Mouse (Mus musculus): ENCODE data around the gene Pam.
A peak's percentile ranks its signal among the peaks of the same experiment; 100 is the strongest.
"Not testable (repeated sequence)": the region's sequence is repeated elsewhere in the genome, so short reads cannot be mapped to it uniquely, and the experiment has no call there.

The Pam gene

GRCm38 (mm10) chr1:97773973-97774372, 321.5 kb downstream of the Pam start:
- no peak for DNase-seq (ENCODE audit: inconsistent age in 2 of 2, low spot score in 1 of 2)

- DNase-seq (ENCODE audit: inconsistent age in 2 of 2, low spot score in 1 of 2): no peak
These were observed 322.1 kb downstream of the Pam start for GRCm38 (mm10) chr1:97773362-97773761.

GRCm38 (mm10) chr1:97771727-97772126, 323.7 kb downstream of the Pam start:
- no peak for DNase-seq (ENCODE audit: inconsistent age in 2 of 2, low spot score in 1 of 2)

- peak; percentile 12 to 37 for DNase-seq (ENCODE audit: inconsistent age in 2 of 2, low spot score in 1 of 2)
These were observed 324.3 kb downstream of the Pam start for GRCm38 (mm10) chr1:97771118-97771517.

GRCm38 (mm10) chr1:97769904-97770753, 325.3 kb downstream of the Pam start, which contains the start of the genes Gin1 and Ppip5k2:
Gene Gin1 (plus strand): TSS chr1:97770172.
Gene Ppip5k2 (minus strand): TSS chr1:97770411.
- DNase-seq (ENCODE audit: inconsistent age in 2 of 2, low spot score in 1 of 2): peak; percentile 96 to 99

- peak in 1 of 2 experiments; percentile 40 for DNase-seq (ENCODE audit: inconsistent age in 2 of 2, low spot score in 1 of 2)
These were observed 326.0 kb downstream of the Pam start for GRCm38 (mm10) chr1:97769294-97769903.

- no peak for DNase-seq (ENCODE audit: inconsistent age in 2 of 2, low spot score in 1 of 2)
These were observed 326.5 kb downstream of the Pam start for GRCm38 (mm10) chr1:97768906-97769293.

GRCm38 (mm10) chr1:97768089-97768488, 327.4 kb downstream of the Pam start:
- no peak for DNase-seq (ENCODE audit: inconsistent age in 2 of 2, low spot score in 1 of 2)

GRCm38 (mm10) chr1:97765712-97766111, 329.7 kb downstream of the Pam start:
- not testable (repeated sequence) for DNase-seq (ENCODE audit: inconsistent age in 2 of 2, low spot score in 1 of 2)

- DNase-seq (ENCODE audit: inconsistent age in 2 of 2, low spot score in 1 of 2): no peak
These were observed 334.0 kb downstream of the Pam start for GRCm38 (mm10) chr1:97761477-97761876.

- DNase-seq (ENCODE audit: inconsistent age in 2 of 2, low spot score in 1 of 2): no peak
These were observed 334.8 kb downstream of the Pam start for GRCm38 (mm10) chr1:97760598-97760997.

GRCm38 (mm10) chr1:97759841-97760240, 335.6 kb downstream of the Pam start:
- no peak for DNase-seq (ENCODE audit: inconsistent age in 2 of 2, low spot score in 1 of 2)

GRCm38 (mm10) chr1:97754392-97754791, 341.1 kb downstream of the Pam start:
- no peak for DNase-seq (ENCODE audit: inconsistent age in 2 of 2, low spot score in 1 of 2)

- no peak for DNase-seq (ENCODE audit: inconsistent age in 2 of 2, low spot score in 1 of 2)
These were observed 342.2 kb downstream of the Pam start for GRCm38 (mm10) chr1:97753216-97753615.

- no peak for DNase-seq (ENCODE audit: inconsistent age in 2 of 2, low spot score in 1 of 2)
These were observed 347.3 kb downstream of the Pam start for GRCm38 (mm10) chr1:97748163-97748562.

- DNase-seq (ENCODE audit: inconsistent age in 2 of 2, low spot score in 1 of 2): no peak
These were observed 349.2 kb downstream of the Pam start for GRCm38 (mm10) chr1:97746261-97746660.

- no peak for DNase-seq (ENCODE audit: inconsistent age in 2 of 2, low spot score in 1 of 2)
These were observed 349.7 kb downstream of the Pam start for GRCm38 (mm10) chr1:97745712-97746111.
